Mouse (Mus musculus) ES-E14 (cell line): ENCODE measurements around the gene Kcne1l. TPM values are rescaled to one million over a fixed set of nuclear protein-coding genes. Genes with fewer than 3 reads are reported as not detected.

Source experiments
- DNase-seq: peaks from one replicate; pipeline ENCODE4 v3.0.0-alpha.2; 2013; ENCODE audit warnings: low read depth, low spot score
- H3K27ac ChIP-seq: 2 replicates; pipeline ENCODE4 v1.5.1; 2012; ENCODE audit warnings: low read depth, mild to moderate bottlenecking, low read length, moderate library complexity, mixed read lengths; ENCODE audit not compliant: poor library complexity, insufficient read depth, severe bottlenecking
- H3K36me3 ChIP-seq: 2 replicates; pipeline ENCODE4 v1.6.1; 2012; ENCODE audit warnings: mild to moderate bottlenecking, low read length, moderate library complexity, mixed read lengths; ENCODE audit not compliant: control insufficient read depth, poor library complexity, insufficient read depth, severe bottlenecking
- H3K4me1 ChIP-seq, 2 experiments: fragments of 150-350 bp in 1 of 2; sonication (generic) in 1 of 2; 2 replicates each; pipeline ENCODE4 v1.6.1; 2012; ENCODE audit warnings: low read length in 2 of 2, mild to moderate bottlenecking in 1 of 2, mixed read lengths in 1 of 2; ENCODE audit not compliant: control insufficient read depth in 2 of 2, insufficient read depth in 2 of 2, poor library complexity in 1 of 2
- H3K4me3 ChIP-seq, 2 experiments: fragments of 150-350 bp in 1 of 2; sonication (generic) in 1 of 2; 2 replicates each; pipeline ENCODE4 v1.5.1; 2012; ENCODE audit warnings: low read length in 2 of 2, low read depth in 1 of 2, mild to moderate bottlenecking in 1 of 2, mixed read lengths in 1 of 2; ENCODE audit not compliant: insufficient read depth in 1 of 2, poor library complexity in 1 of 2, severe bottlenecking in 1 of 2
- H3K9ac ChIP-seq: 2 replicates; pipeline ENCODE4 v1.6.1; 2012; ENCODE audit warnings: low read depth, mild to moderate bottlenecking, low read length, mixed read lengths; ENCODE audit not compliant: poor library complexity, insufficient read depth, severe bottlenecking
- H3K9me3 ChIP-seq: fragments of 150-350 bp; sonication (generic); 2 replicates; pipeline ENCODE4 v1.6.1; 2012; ENCODE audit warnings: low read depth, mild to moderate bottlenecking, low read length; ENCODE audit not compliant: control insufficient read depth, insufficient read depth
- CHD2 ChIP-seq: IDR thresholded peaks from 2 replicates; pipeline ENCODE4 v1.6.1; 2014; ENCODE audit warnings: mild to moderate bottlenecking, low read depth, low read length, inconsistent platforms
- HCFC1 ChIP-seq: IDR thresholded peaks from 2 replicates; pipeline ENCODE4 v1.6.1; 2012; ENCODE audit warnings: low read length, inconsistent platforms, borderline replicate concordance; ENCODE audit not compliant: insufficient read depth
- MAFK ChIP-seq: IDR thresholded peaks from 2 replicates; pipeline ENCODE4 v1.6.1; 2014; ENCODE audit warnings: mild to moderate bottlenecking, low read depth, low read length, inconsistent platforms; ENCODE audit not compliant: insufficient read depth
- ZC3H11A ChIP-seq: IDR thresholded peaks from 2 replicates; pipeline ENCODE4 v1.6.1; 2012; ENCODE audit warnings: low read depth, mild to moderate bottlenecking, inconsistent platforms, low read length, borderline replicate concordance
- ZNF384 ChIP-seq: IDR thresholded peaks from 2 replicates; pipeline ENCODE4 v1.6.1; 2012; ENCODE audit warnings: low read depth, low read length, inconsistent platforms
- in situ Hi-C, 2 experiments: fragments of 600-800 bp; cut with MboI; formaldehyde crosslinking; loops; one replicate each; pipeline ENCODE4 v1.15.1; 2025; ENCODE audit warnings: low sequenced_read_pairs in 2 of 2, inconsistent platforms in 1 of 2; ENCODE audit not compliant: unreplicated experiment in 2 of 2
- total RNA-seq: library from RNA; depleted of rRNA; stranded (reverse); fragments of 300-350 nt; gene quantifications from 2 replicates; pipeline ENCODE4 v1.2.3, GENCODE M21; 2012

Kcne1l gene
- total RNA-seq, 1 experiment: 0.62 TPM

- TF ChIP-seq MAFK: no peak
- TF ChIP-seq CHD2: no peak
- no peak for TF ChIP-seq ZC3H11A
- no peak for TF ChIP-seq HCFC1
- no peak overlapping the region for H3K27ac ChIP-seq
- in situ Hi-C loops: loop anchor here in 1 of 2 experiments (25.0 kb wide), 1 partner anchor 93 kb away; no protein-coding TSS in a partner anchor
These were observed 855 bp downstream of the Kcne1l start for GRCm38 (mm10) chrX:142305010-142305868.

GRCm38 (mm10) chrX:142304592-142304991 is 1.5 kb downstream of the Kcne1l start:
- Histone ChIP-seq H3K4me1 (0 out of 4 replicates have a peak, but pooled peaks cover 0 to 4% of the 10 kb centered on the region in 2 experiments), H3K4me3 (no peak overlapping the region), H3K9me3 (no peaks in the 10 kb centered on the region), H3K27ac (no peak overlapping the region), H3K9ac (no peak overlapping the region), H3K36me3 (no peaks in the 10 kb centered on the region)
- DNase-seq: no peak
- in situ Hi-C loops: loop anchor here in 1 of 2 experiments (25.0 kb wide), 1 partner anchor 92 kb away; no protein-coding TSS in a partner anchor
- TF ChIP-seq CHD2 (no peak), HCFC1 (no peak), ZC3H11A (no peak), ZNF384 (no peak), MAFK (no peak)

More at GRCm38 (mm10) chrX:142305010-142305868, 855 bp downstream of the Kcne1l start:
- 0 out of 4 replicates have a peak, but pooled peaks cover 0 to 4% of the 10 kb centered on the region in 2 experiments for H3K4me1 ChIP-seq
- no peaks in the 10 kb centered on the region for H3K9me3 ChIP-seq
- peak overlapping the region in 1 of 2 experiments; percentile 55; a peak in 1 of 4 replicates for H3K4me3 ChIP-seq
- peak overlapping the region; percentile 51; the same call in 1 of the 2 replicates for H3K9ac ChIP-seq
- H3K36me3 ChIP-seq: no peaks in the 10 kb centered on the region
- no peak for DNase-seq

- in situ Hi-C loops: loop anchor here in 1 of 2 experiments (25.0 kb wide), 1 partner anchor 91 kb away; no protein-coding TSS in a partner anchor
- Histone ChIP-seq H3K36me3 (no peaks in the 10 kb centered on the region), H3K4me1 (0 out of 4 replicates have a peak, but pooled peaks cover 0 to 4% of the 10 kb centered on the region in 2 experiments), H3K27ac (no peak overlapping the region), H3K9ac (no peak overlapping the region), H3K4me3 (no peak overlapping the region), H3K9me3 (no peaks in the 10 kb centered on the region)
- no peak for DNase-seq
- TF ChIP-seq CHD2 (no peak), ZC3H11A (no peak), HCFC1 (no peak), MAFK (no peak), ZNF384 (no peak)
These were observed 2.6 kb downstream of the Kcne1l start for GRCm38 (mm10) chrX:142303456-142303855.

GRCm38 (mm10) chrX:142285905-142286304 is 20.2 kb downstream of the Kcne1l start:
- no peak for TF ChIP-seq MAFK
- TF ChIP-seq HCFC1: no peak
- TF ChIP-seq ZC3H11A: no peak
- Histone ChIP-seq H3K9ac (no peak overlapping the region), H3K36me3 (no peaks in the 10 kb centered on the region), H3K4me1 (no peaks in the 10 kb centered on the region), H3K4me3 (no peak overlapping the region), H3K9me3 (no peaks in the 10 kb centered on the region), H3K27ac (no peak overlapping the region)
- no peak for DNase-seq
- in situ Hi-C loops: no loop called here
